Mouse (Mus musculus) MEL (cell line): ENCODE results near the gene H2afv. TPM values are rescaled to one million over a fixed set of nuclear protein-coding genes. Genes with fewer than 3 reads are reported as not detected.

Experiments used
- DNase-seq: peaks from one replicate; pipeline ENCODE4 v3.0.0; 2011; ENCODE audit warnings: low read depth, low spot score
- H3K27ac ChIP-seq: 2 replicates; pipeline ENCODE4 v1.5.1; 2012; ENCODE audit warnings: low read depth, mild to moderate bottlenecking, control low read depth, low read length, moderate library complexity; ENCODE audit not compliant: control insufficient read depth
- H3K27me3 ChIP-seq, 2 experiments: fragments of 150-350 bp in 1 of 2; sonication (generic) in 1 of 2; 2 replicates each; pipeline ENCODE4 v1.6.1; 2012; ENCODE audit warnings: low read length in 2 of 2, mild to moderate bottlenecking in 2 of 2, improper control_type of control experiment in 1 of 2, moderate library complexity in 1 of 2; ENCODE audit not compliant: insufficient read depth in 2 of 2, control insufficient read depth in 1 of 2
- H3K36me3 ChIP-seq, 2 experiments: 2 replicates each; pipeline ENCODE4 v1.6.1; 2012 to 2014; ENCODE audit warnings: low read length in 2 of 2, improper control_type of control experiment in 1 of 2, inconsistent platforms in 1 of 2, mild to moderate bottlenecking in 1 of 2; ENCODE audit not compliant: insufficient read depth in 2 of 2, control insufficient read depth in 1 of 2
- H3K4me1 ChIP-seq, 2 experiments: fragments of 150-350 bp in 1 of 2; sonication (generic) in 1 of 2; 2 replicates each; pipeline ENCODE4 v1.6.1; 2012; ENCODE audit warnings: low read length in 2 of 2, improper control_type of control experiment in 1 of 2, mild to moderate bottlenecking in 1 of 2; ENCODE audit not compliant: insufficient read depth in 2 of 2, control insufficient read depth in 1 of 2
- H3K4me3 ChIP-seq, 2 experiments: fragments of 150-350 bp in 1 of 2; sonication (generic) in 1 of 2; 2 replicates each; pipeline ENCODE4 v1.5.1; 2012; ENCODE audit warnings: low read depth in 2 of 2, low read length in 2 of 2, mild to moderate bottlenecking in 2 of 2, moderate library complexity in 2 of 2, control low read depth in 1 of 2, improper control_type of control experiment in 1 of 2; ENCODE audit not compliant: control insufficient read depth in 1 of 2, insufficient read depth in 1 of 2
- H3K79me2 ChIP-seq: 2 replicates; pipeline ENCODE4 v1.6.1; 2012; ENCODE audit warnings: mild to moderate bottlenecking, low read length, moderate library complexity; ENCODE audit not compliant: control insufficient read depth, poor library complexity, insufficient read depth
- H3K9ac ChIP-seq: 2 replicates; pipeline ENCODE4 v1.6.1; 2012; ENCODE audit warnings: low read depth, mild to moderate bottlenecking, control low read depth, low read length, moderate library complexity; ENCODE audit not compliant: control insufficient read depth, poor library complexity, severe bottlenecking
- H3K9me3 ChIP-seq: fragments of 150-350 bp; sonication (generic); replicated peaks from 2 replicates; pipeline ENCODE4 v1.6.1; 2012; ENCODE audit warnings: mild to moderate bottlenecking, low read length, improper control_type of control experiment, moderate library complexity; ENCODE audit not compliant: insufficient read depth
- CHD2 ChIP-seq: IDR thresholded peaks from 2 replicates; pipeline ENCODE4 v1.6.1; 2011; ENCODE audit warnings: low read length, improper control_type of control experiment
- E2F4 ChIP-seq: IDR thresholded peaks from 2 replicates; pipeline ENCODE4 v1.6.1; 2011; ENCODE audit warnings: low read depth, low read length, improper control_type of control experiment, borderline replicate concordance
- ELF1 ChIP-seq: IDR thresholded peaks from 2 replicates; pipeline ENCODE4 v1.6.1; 2014; ENCODE audit warnings: low read depth, mild to moderate bottlenecking, inconsistent platforms, low read length, improper control_type of control experiment, moderate library complexity
- EP300 ChIP-seq, 2 experiments: IDR thresholded peaks; 2 replicates each; pipeline ENCODE4 v1.6.1; 2011; ENCODE audit warnings: improper control_type of control experiment in 2 of 2, low read length in 2 of 2, low read depth in 1 of 2, mild to moderate bottlenecking in 1 of 2
- HCFC1 ChIP-seq: IDR thresholded peaks from 2 replicates; pipeline ENCODE4 v1.6.1; 2012; ENCODE audit warnings: low read depth, mild to moderate bottlenecking, inconsistent platforms, low read length, improper control_type of control experiment, moderate library complexity
- JUND ChIP-seq: IDR thresholded peaks from 2 replicates; pipeline ENCODE4 v1.6.1; 2011; ENCODE audit warnings: low read depth, mild to moderate bottlenecking, improper control_type of control experiment, low read length
- KAT2A ChIP-seq: conservative IDR thresholded peaks from 2 replicates; pipeline ENCODE4 v1.6.1; 2012; ENCODE audit warnings: low read depth, low read length, improper control_type of control experiment, inconsistent platforms
- MAFK ChIP-seq: IDR thresholded peaks from 2 replicates; pipeline ENCODE4 v1.6.1; 2011; ENCODE audit warnings: low read depth, mild to moderate bottlenecking, low read length, improper control_type of control experiment, borderline replicate concordance
- MAX ChIP-seq: IDR thresholded peaks from 2 replicates; pipeline ENCODE4 v1.6.1; 2011; ENCODE audit warnings: low read length, improper control_type of control experiment
- MAZ ChIP-seq: IDR thresholded peaks from 2 replicates; pipeline ENCODE4 v1.6.1; 2012; ENCODE audit warnings: low read depth, mild to moderate bottlenecking, inconsistent platforms, low read length, improper control_type of control experiment
- MEF2A ChIP-seq: IDR thresholded peaks from 2 replicates; pipeline ENCODE4 v1.6.1; 2014; ENCODE audit warnings: low read depth, mild to moderate bottlenecking, inconsistent platforms, low read length, improper control_type of control experiment; ENCODE audit not compliant: poor library complexity, insufficient replicate concordance, severe bottlenecking; ENCODE audit errors: extremely low read depth
- MYB ChIP-seq: IDR thresholded peaks from 2 replicates; pipeline ENCODE4 v1.6.1; 2011; ENCODE audit warnings: mild to moderate bottlenecking, low read depth, low read length, improper control_type of control experiment
- MYC ChIP-seq: IDR thresholded peaks from 2 replicates; pipeline ENCODE4 v1.6.1; 2011; ENCODE audit warnings: low read depth, mild to moderate bottlenecking, low read length, improper control_type of control experiment, moderate library complexity
- NELFE ChIP-seq: IDR thresholded peaks from 2 replicates; pipeline ENCODE4 v1.6.1; 2011; ENCODE audit warnings: low read depth, low read length, improper control_type of control experiment
- NRF1 ChIP-seq: IDR thresholded peaks from 2 replicates; pipeline ENCODE4 v1.6.1; 2014; ENCODE audit warnings: low read depth, mild to moderate bottlenecking, inconsistent platforms, low read length, improper control_type of control experiment, moderate library complexity; ENCODE audit not compliant: poor library complexity, insufficient read depth, severe bottlenecking
- POLR2AphosphoS2 ChIP-seq: IDR thresholded peaks from 2 replicates; pipeline ENCODE4 v1.6.1; 2011; ENCODE audit warnings: low read length, improper control_type of control experiment
- SIN3A ChIP-seq: IDR thresholded peaks from 2 replicates; pipeline ENCODE4 v1.6.1; 2012; ENCODE audit warnings: low read length, improper control_type of control experiment, inconsistent platforms
- SMC3 ChIP-seq: IDR thresholded peaks from 2 replicates; pipeline ENCODE4 v1.6.1; 2011; ENCODE audit warnings: low read depth, low read length, improper control_type of control experiment
- TBP ChIP-seq: IDR thresholded peaks from 2 replicates; pipeline ENCODE4 v1.8.0; 2011; ENCODE audit warnings: low read depth, low read length, improper control_type of control experiment
- TCF12 ChIP-seq: IDR thresholded peaks from 2 replicates; pipeline ENCODE4 v1.6.1; 2014; ENCODE audit warnings: low read depth, mild to moderate bottlenecking, inconsistent platforms, low read length, improper control_type of control experiment, moderate library complexity
- USF1 ChIP-seq: IDR thresholded peaks from 2 replicates; pipeline ENCODE4 v1.6.1; 2014; ENCODE audit warnings: low read depth, mild to moderate bottlenecking, inconsistent platforms, low read length, improper control_type of control experiment, moderate library complexity
- USF2 ChIP-seq, 2 experiments: IDR thresholded peaks; 2 replicates each; pipeline ENCODE4 v1.6.1; 2011 to 2012; ENCODE audit warnings: improper control_type of control experiment in 2 of 2, low read length in 2 of 2, borderline replicate concordance in 1 of 2, inconsistent platforms in 1 of 2, low read depth in 1 of 2, mild to moderate bottlenecking in 1 of 2; ENCODE audit not compliant: insufficient read depth in 1 of 2
- ZC3H11A ChIP-seq: IDR thresholded peaks from 2 replicates; pipeline ENCODE4 v1.6.1; 2012; ENCODE audit warnings: low read depth, mild to moderate bottlenecking, inconsistent platforms, low read length, improper control_type of control experiment
- ZMIZ1 ChIP-seq: IDR thresholded peaks from 2 replicates; pipeline ENCODE4 v1.6.1; 2012; ENCODE audit warnings: low read depth, mild to moderate bottlenecking, inconsistent platforms, low read length, improper control_type of control experiment, moderate library complexity
- ZNF384 ChIP-seq: IDR thresholded peaks from 2 replicates; pipeline ENCODE4 v1.6.1; 2012; ENCODE audit warnings: low read depth, mild to moderate bottlenecking, inconsistent platforms, low read length, improper control_type of control experiment
- polyA plus RNA-seq, 2 experiments: library from polyadenylated mRNA; stranded (reverse) in 1 of 2; unstranded in 1 of 2; fragments of >175 nt in 1 of 2; fragments of >200 nt in 1 of 2; gene quantifications; 2 replicates each; pipeline versions ENCODE4 v1.2.1 to v1.2.4; 2012; ENCODE audit warnings: low replicate concordance in 2 of 2, low read depth in 1 of 2; ENCODE audit not compliant: insufficient read length in 2 of 2, insufficient read depth in 1 of 2, missing spikeins in 1 of 2
- total RNA-seq: library from RNA; depleted of rRNA; stranded (reverse); fragments of 300-350 nt; gene quantifications from 2 replicates; pipeline ENCODE4 v1.2.3, GENCODE M21; 2012

Gene H2afv
- total and polyA plus RNA-seq, 3 experiments, result 97.2 to 159 TPM; not detected in 1

- H3K79me2 ChIP-seq, result peaks cover 19% of the 10 kb centered on the region
- H3K4me1 ChIP-seq, result peaks cover 3 to 16% of the 10 kb centered on the region in 2 experiments; a peak in 3 of 4 replicates
- no peaks in the 10 kb centered on the region for H3K27me3 ChIP-seq
- H3K9me3 ChIP-seq, result no peaks in the 10 kb centered on the region
- no peak overlapping the region for H3K27ac ChIP-seq
- TF ChIP-seq KAT2A (no peak), MYB (no peak), MAZ (no peak), TCF12 (no peak), ZNF384 (no peak), MAX (no peak), POLR2AphosphoS2 (no peak), TBP (no peak), ELF1 (no peak), E2F4 (no peak), SMC3 (no peak)
- no peak overlapping the region for H3K4me3 ChIP-seq
- no peak for DNase-seq
- no peak overlapping the region for H3K9ac ChIP-seq
- H3K36me3 ChIP-seq, result peaks cover 0 to 15% of the 10 kb centered on the region in 2 experiments; a peak in 3 of 4 replicates
Measured at GRCm38 (mm10) chr11:6479231-6479630, 35.0 kb upstream of the H2afv start.

GRCm38 (mm10) chr11:6477350-6477749 lies 33.1 kb upstream of the H2afv start:
- no peaks in the 10 kb centered on the region for H3K9me3 ChIP-seq

GRCm38 (mm10) chr11:6476876-6477275 lies 32.6 kb upstream of the H2afv start:
- Histone ChIP-seq H3K4me1 (peaks cover under 1 to 5% of the 10 kb centered on the region in 2 experiments; a peak in 3 of 4 replicates), H3K36me3 (peaks cover 0 to 13% of the 10 kb centered on the region in 2 experiments; a peak in 3 of 4 replicates), H3K27me3 (no peaks in the 10 kb centered on the region), H3K4me3 (no peak overlapping the region; a peak in 1 of 4 replicates), H3K9me3 (no peaks in the 10 kb centered on the region), H3K9ac (no peak overlapping the region), H3K79me2 (peaks cover 36% of the 10 kb centered on the region), H3K27ac (no peak overlapping the region)
- TF ChIP-seq ZMIZ1 (no peak), USF1 (no peak), MAFK (no peak), JUND (no peak), NRF1 (no peak), HCFC1 (no peak), MYC (no peak), SIN3A (no peak), CHD2 (no peak)
- DNase-seq, result no peak

More at GRCm38 (mm10) chr11:6477350-6477749, 33.1 kb upstream of the H2afv start:
- no peak for TF ChIP-seq USF1
- TF ChIP-seq ZMIZ1, result no peak
- no peak for TF ChIP-seq MEF2A
- TF ChIP-seq USF2 (IDR thresholded peaks at IDR 0.05; ENCODE audit: borderline replicate concordance in 1 of 2, insufficient read depth in 1 of 2, low read depth in 1 of 2, low read length in 2 of 2), result no peak
- no peak for TF ChIP-seq ZC3H11A
- TF ChIP-seq EP300 (IDR thresholded peaks at IDR 0.05; ENCODE audit: low read depth in 1 of 2, low read length in 2 of 2), result no peak
- no peak for TF ChIP-seq SIN3A
- TF ChIP-seq NELFE, result no peak
- TF ChIP-seq ZNF384, result no peak
- Histone ChIP-seq H3K27me3 (no peaks in the 10 kb centered on the region), H3K9ac (no peak overlapping the region), H3K4me3 (no peak overlapping the region), H3K36me3 (peaks cover 0 to 10% of the 10 kb centered on the region in 2 experiments; a peak in 3 of 4 replicates), H3K27ac (no peak overlapping the region), H3K79me2 (peaks cover 33% of the 10 kb centered on the region), H3K4me1 (peaks cover 0 to 5% of the 10 kb centered on the region in 2 experiments; a peak in 1 of 4 replicates)
- DNase-seq, result no peak
